Mouse (Mus musculus): ENCODE data around the gene Bsn. TPM values are rescaled to one million over a fixed set of nuclear protein-coding genes. Genes with fewer than 3 reads are reported as not detected.

Gene Bsn
- polyA plus RNA-seq, 1 experiment from 2014 or later: 0.76 TPM

GRCm38 (mm10) chr9:108149817-108150216 is 40.4 kb downstream of the Bsn start:
- Histone ChIP-seq H3K4me2 (replicated peaks; ENCODE audit: low read depth, low read length) (no peak overlapping the region), H3K4me3 (ENCODE audit: low read length) (no peak overlapping the region), H3K36me3 (ENCODE audit: control insufficient read depth, insufficient read depth, low read length) (no peaks in the 10 kb centered on the region), H3K27me3 (ENCODE audit: control insufficient read depth, insufficient read depth, low read length) (no peaks in the 10 kb centered on the region), H3K27ac (ENCODE audit: low read depth, low read length) (no peak overlapping the region), H3K9ac (ENCODE audit: low read depth, low read length) (no peak overlapping the region), H3K4me1 (ENCODE audit: control insufficient read depth, insufficient read depth, low read length) (no peaks in the 10 kb centered on the region), H3K9me3 (ENCODE audit: control insufficient read depth, low read length) (no peaks in the 10 kb centered on the region; the same call in 1 of the 2 replicates)
- no peak for ATAC-seq (ENCODE audit: low FRiP score, low TSS enrichment)
- 47% methylated on average over 4 of the region's 4 CpGs for WGBS

- H3K27me3 ChIP-seq (ENCODE audit: control insufficient read depth, insufficient read depth, low read length): no peaks in the 10 kb centered on the region
- WGBS: 62% methylated on average over 5 of the region's 5 CpGs
- no peak overlapping the region for H3K4me3 ChIP-seq (ENCODE audit: low read length)
- H3K4me1 ChIP-seq (ENCODE audit: control insufficient read depth, insufficient read depth, low read length): no peaks in the 10 kb centered on the region
- no peak overlapping the region for H3K27ac ChIP-seq (ENCODE audit: low read depth, low read length)
- H3K36me3 ChIP-seq (ENCODE audit: control insufficient read depth, insufficient read depth, low read length): no peaks in the 10 kb centered on the region
- no peak for ATAC-seq (ENCODE audit: low FRiP score, low TSS enrichment)
- H3K4me2 ChIP-seq (replicated peaks; ENCODE audit: low read depth, low read length): no peak overlapping the region
- peaks cover 4% of the 10 kb centered on the region; the same call in 1 of the 2 replicates for H3K9me3 ChIP-seq (ENCODE audit: control insufficient read depth, low read length)
- no peak overlapping the region for H3K9ac ChIP-seq (ENCODE audit: low read depth, low read length)
Measured at GRCm38 (mm10) chr9:108147606-108148005, 42.6 kb downstream of the Bsn start.

- no peak overlapping the region for H3K4me2 ChIP-seq (replicated peaks; ENCODE audit: low read depth, low read length)
- no peaks in the 10 kb centered on the region for H3K36me3 ChIP-seq (ENCODE audit: control insufficient read depth, insufficient read depth, low read length)
- no peaks in the 10 kb centered on the region for H3K27me3 ChIP-seq (ENCODE audit: control insufficient read depth, insufficient read depth, low read length)
- no peak overlapping the region for H3K27ac ChIP-seq (ENCODE audit: low read depth, low read length)
- 83% methylated on average over 4 of the region's 4 CpGs for WGBS
- peaks cover 4% of the 10 kb centered on the region; the same call in 1 of the 2 replicates for H3K9me3 ChIP-seq (ENCODE audit: control insufficient read depth, low read length)
- H3K4me1 ChIP-seq (ENCODE audit: control insufficient read depth, insufficient read depth, low read length): no peaks in the 10 kb centered on the region
- no peak overlapping the region for H3K4me3 ChIP-seq (ENCODE audit: low read length)
- ATAC-seq (ENCODE audit: low FRiP score, low TSS enrichment): no peak
- H3K9ac ChIP-seq (ENCODE audit: low read depth, low read length): no peak overlapping the region
Measured at GRCm38 (mm10) chr9:108146451-108146850, 43.7 kb downstream of the Bsn start.

- 71% methylated on average over 6 of the region's 6 CpGs for WGBS
- ATAC-seq (ENCODE audit: low FRiP score, low TSS enrichment): no peak
Measured at GRCm38 (mm10) chr9:108145740-108146139, 44.4 kb downstream of the Bsn start.

GRCm38 (mm10) chr9:108144371-108145270 is 45.6 kb downstream of the Bsn start:
- Histone ChIP-seq H3K27me3 (ENCODE audit: control insufficient read depth, insufficient read depth, low read length) (no peaks in the 10 kb centered on the region), H3K27ac (ENCODE audit: low read depth, low read length) (no peak overlapping the region), H3K4me2 (replicated peaks; ENCODE audit: low read depth, low read length) (no peak overlapping the region), H3K4me1 (ENCODE audit: control insufficient read depth, insufficient read depth, low read length) (no peaks in the 10 kb centered on the region), H3K36me3 (ENCODE audit: control insufficient read depth, insufficient read depth, low read length) (no peaks in the 10 kb centered on the region), H3K9ac (ENCODE audit: low read depth, low read length) (no peak overlapping the region), H3K9me3 (ENCODE audit: control insufficient read depth, low read length) (peaks cover 4% of the 10 kb centered on the region; the same call in 1 of the 2 replicates), H3K4me3 (ENCODE audit: low read length) (no peak overlapping the region)
- WGBS: 83% methylated on average over 17 of the region's 17 CpGs
- no peak for ATAC-seq (ENCODE audit: low FRiP score, low TSS enrichment)

More at GRCm38 (mm10) chr9:108145740-108146139, 44.4 kb downstream of the Bsn start:
- Histone ChIP-seq H3K9ac (ENCODE audit: low read depth, low read length) (no peak overlapping the region), H3K27me3 (ENCODE audit: control insufficient read depth, insufficient read depth, low read length) (no peaks in the 10 kb centered on the region), H3K27ac (ENCODE audit: low read depth, low read length) (no peak overlapping the region), H3K4me2 (replicated peaks; ENCODE audit: low read depth, low read length) (no peak overlapping the region), H3K9me3 (ENCODE audit: control insufficient read depth, low read length) (peaks cover 4% of the 10 kb centered on the region; the same call in 1 of the 2 replicates), H3K36me3 (ENCODE audit: control insufficient read depth, insufficient read depth, low read length) (no peaks in the 10 kb centered on the region), H3K4me1 (ENCODE audit: control insufficient read depth, insufficient read depth, low read length) (no peaks in the 10 kb centered on the region), H3K4me3 (ENCODE audit: low read length) (no peak overlapping the region)

GRCm38 (mm10) chr9:108143470-108143869 is 46.7 kb downstream of the Bsn start:
- Histone ChIP-seq H3K4me3 (ENCODE audit: low read length) (no peak overlapping the region), H3K9me3 (ENCODE audit: control insufficient read depth, low read length) (peaks cover 4% of the 10 kb centered on the region; the same call in 1 of the 2 replicates), H3K27ac (ENCODE audit: low read depth, low read length) (no peak overlapping the region), H3K9ac (ENCODE audit: low read depth, low read length) (no peak overlapping the region), H3K4me1 (ENCODE audit: control insufficient read depth, insufficient read depth, low read length) (no peaks in the 10 kb centered on the region), H3K4me2 (replicated peaks; ENCODE audit: low read depth, low read length) (no peak overlapping the region), H3K36me3 (ENCODE audit: control insufficient read depth, insufficient read depth, low read length) (no peaks in the 10 kb centered on the region), H3K27me3 (ENCODE audit: control insufficient read depth, insufficient read depth, low read length) (no peaks in the 10 kb centered on the region)
- WGBS: 80% methylated on average over 2 of the region's 2 CpGs
- ATAC-seq (ENCODE audit: low FRiP score, low TSS enrichment): no peak

GRCm38 (mm10) chr9:108141387-108141786 is 48.8 kb downstream of the Bsn start:
- no peaks in the 10 kb centered on the region for H3K36me3 ChIP-seq (ENCODE audit: control insufficient read depth, insufficient read depth, low read length)
- H3K4me2 ChIP-seq (replicated peaks; ENCODE audit: low read depth, low read length): no peak overlapping the region
- H3K4me1 ChIP-seq (ENCODE audit: control insufficient read depth, insufficient read depth, low read length): no peaks in the 10 kb centered on the region
- no peak overlapping the region for H3K4me3 ChIP-seq (ENCODE audit: low read length)
- peaks cover 4% of the 10 kb centered on the region; the same call in 1 of the 2 replicates for H3K9me3 ChIP-seq (ENCODE audit: control insufficient read depth, low read length)
- no peak overlapping the region for H3K27ac ChIP-seq (ENCODE audit: low read depth, low read length)
- no peaks in the 10 kb centered on the region for H3K27me3 ChIP-seq (ENCODE audit: control insufficient read depth, insufficient read depth, low read length)
- ATAC-seq (ENCODE audit: low FRiP score, low TSS enrichment): no peak
- 87% methylated on average over 10 of the region's 10 CpGs for WGBS
- H3K9ac ChIP-seq (ENCODE audit: low read depth, low read length): no peak overlapping the region

- WGBS: 80% methylated on average over 7 of the region's 7 CpGs
- Histone ChIP-seq H3K4me3 (ENCODE audit: low read length) (no peak overlapping the region), H3K9me3 (ENCODE audit: control insufficient read depth, low read length) (peaks cover 4% of the 10 kb centered on the region; the same call in 1 of the 2 replicates), H3K4me2 (replicated peaks; ENCODE audit: low read depth, low read length) (no peak overlapping the region), H3K36me3 (ENCODE audit: control insufficient read depth, insufficient read depth, low read length) (no peaks in the 10 kb centered on the region), H3K4me1 (ENCODE audit: control insufficient read depth, insufficient read depth, low read length) (no peaks in the 10 kb centered on the region), H3K27ac (ENCODE audit: low read depth, low read length) (no peak overlapping the region), H3K27me3 (ENCODE audit: control insufficient read depth, insufficient read depth, low read length) (no peaks in the 10 kb centered on the region), H3K9ac (ENCODE audit: low read depth, low read length) (no peak overlapping the region)
- ATAC-seq (ENCODE audit: low FRiP score, low TSS enrichment): no peak
Measured at GRCm38 (mm10) chr9:108139963-108140695, 50.1 kb downstream of the Bsn start.
